Mouse (Mus musculus) heart, embryonic 13.5 days (tissue): ENCODE data around the gene Pla2g4c. TPM values are rescaled to one million over a fixed set of nuclear protein-coding genes. Genes with fewer than 3 reads are reported as not detected.
"Not testable (repeated sequence)": the region's sequence is repeated elsewhere in the genome, so short reads cannot be mapped to it uniquely, and the experiment has no call there.

Source experiments
- ATAC-seq: fragments of 200-750 bp; cut with Nextera tagmentation; 2 replicates; pipeline ENCODE4 v1.8.0; 2017; ENCODE audit warnings: moderate TSS enrichment; ENCODE audit not compliant: insufficient number of reproducible peaks, low FRiP score, low TSS enrichment; ENCODE audit errors: extremely low read depth
- H3K27ac ChIP-seq: fragments of 300-500 bp; sonication (generic); replicated peaks from 2 replicates; pipeline ENCODE4 v1.5.1; 2015; ENCODE audit warnings: moderate library complexity, mild to moderate bottlenecking, inconsistent platforms
- H3K27me3 ChIP-seq: fragments of 300-500 bp; sonication (generic); replicated peaks from 2 replicates; pipeline ENCODE4 v1.6.1; 2015; ENCODE audit warnings: mild to moderate bottlenecking, inconsistent platforms
- H3K36me3 ChIP-seq: fragments of 300-500 bp; sonication (generic); 2 replicates; pipeline ENCODE4 v1.6.1; 2015; ENCODE audit warnings: mild to moderate bottlenecking, inconsistent platforms
- H3K4me1 ChIP-seq: fragments of 300-500 bp; sonication (generic); 2 replicates; pipeline ENCODE4 v1.6.1; 2015; ENCODE audit warnings: inconsistent platforms
- H3K4me2 ChIP-seq: fragments of 300-500 bp; sonication (generic); 2 replicates; pipeline ENCODE4 v1.6.1; 2015; ENCODE audit warnings: inconsistent platforms, mild to moderate bottlenecking, moderate library complexity
- H3K4me3 ChIP-seq: fragments of 300-500 bp; sonication (generic); 2 replicates; pipeline ENCODE4 v1.5.1; 2015; ENCODE audit warnings: moderate library complexity, mild to moderate bottlenecking, inconsistent platforms
- H3K9ac ChIP-seq: fragments of 300-500 bp; sonication (generic); 2 replicates; pipeline ENCODE4 v1.6.1; 2015; ENCODE audit warnings: inconsistent platforms, mild to moderate bottlenecking, moderate library complexity
- H3K9me3 ChIP-seq: fragments of 300-500 bp; sonication (generic); 2 replicates; pipeline ENCODE4 v1.6.1; 2016; ENCODE audit warnings: inconsistent platforms
- WGBS: fragments of 180-500 bp; shearing (Covaris S2); methylation state at CpG from one replicate; pipeline ENCODE4 v1.1.7; 2015; ENCODE audit warnings: mixed read lengths; 5-methylcytosine and 5-hydroxymethylcytosine counted together
- polyA plus RNA-seq: library from polyadenylated mRNA; unstranded; fragments of >200 nt; fragmentation: Nextera tagmentation; extraction: Ambion mirVana; gene quantifications from 2 replicates; pipeline ENCODE4 v1.2.1, GENCODE M21; 2015

The Pla2g4c gene
- 0.51 and 0.65 TPM in 2 replicates for polyA plus RNA-seq

DNA sequence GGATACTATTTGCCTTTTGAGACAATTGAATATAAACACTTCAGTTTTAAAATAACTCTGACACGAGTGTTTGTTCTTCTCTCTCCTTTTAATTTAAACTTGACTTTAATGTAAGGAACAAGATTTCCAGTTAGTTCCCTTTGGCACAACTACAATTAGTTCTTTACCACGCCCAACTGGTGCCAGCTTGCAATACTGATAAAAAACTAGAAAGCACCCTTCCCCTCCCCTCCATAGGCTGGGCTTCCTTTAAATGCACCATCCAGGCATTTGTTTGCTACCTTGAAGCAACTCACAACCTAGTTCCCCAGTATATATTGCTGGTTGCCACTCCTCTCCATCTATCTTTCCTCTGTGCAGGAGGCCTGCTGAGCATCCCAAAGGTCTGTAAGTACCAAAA lies at the start of gene Pla2g4c:
Gene Pla2g4c (plus strand): TSS at position 340 of the 400 bp plus-strand sequence.
- Histone ChIP-seq H3K9me3 (no peaks in the 10 kb centered on the region), H3K4me2 (no peak within 1 kb of the TSS), H3K27ac (no peak within 1 kb of the TSS), H3K36me3 (peaks cover 6% of the 10 kb centered on the region; the same call in 1 of the 2 replicates), H3K9ac (no peak within 1 kb of the TSS), H3K4me1 (no peaks in the 10 kb centered on the region), H3K27me3 (no peaks in the 10 kb centered on the region), H3K4me3 (no peak within 1 kb of the TSS)
- no peak for ATAC-seq
- WGBS, result 75% methylated on average over 2 of the region's 2 CpGs

DNA sequence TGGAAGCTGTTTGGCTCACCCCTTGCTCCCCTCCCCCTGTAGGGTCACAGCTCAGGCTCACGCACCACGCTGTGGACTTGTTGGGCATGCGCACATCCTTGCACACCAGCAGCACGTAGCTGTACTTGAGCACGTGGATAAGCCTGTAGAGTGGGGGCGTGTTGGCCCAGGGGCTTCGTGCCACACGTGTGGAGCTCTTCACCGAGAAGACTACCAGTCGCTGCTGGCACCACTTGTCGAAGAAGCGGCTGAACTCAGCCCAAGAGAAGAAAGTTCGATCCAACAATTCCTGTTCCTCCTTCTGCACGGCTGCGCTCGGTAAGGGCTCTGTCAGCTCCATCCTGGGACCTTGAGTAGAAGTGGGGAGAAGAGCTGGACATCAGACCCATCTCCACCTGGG lies 47.4 kb upstream of the Pla2g4c start, which contains the start of gene Lig1:
Gene Lig1 (plus strand): TSS at position 203 of the 400 bp plus-strand sequence.
- 94% methylated on average over 16 of the region's 16 CpGs for whole genome bisulfite sequencing
- Histone ChIP-seq H3K4me2 (peak within 1 kb of the TSS; percentile 84), H3K4me1 (peaks cover 11% of the 10 kb centered on the region), H3K27me3 (no peaks in the 10 kb centered on the region), H3K27ac (peak within 1 kb of the TSS; percentile 93), H3K36me3 (peaks cover 63% of the 10 kb centered on the region), H3K9ac (peak within 1 kb of the TSS; percentile 91), H3K9me3 (no peaks in the 10 kb centered on the region), H3K4me3 (peak within 1 kb of the TSS; percentile 79)
- no peak for ATAC-seq

DNA sequence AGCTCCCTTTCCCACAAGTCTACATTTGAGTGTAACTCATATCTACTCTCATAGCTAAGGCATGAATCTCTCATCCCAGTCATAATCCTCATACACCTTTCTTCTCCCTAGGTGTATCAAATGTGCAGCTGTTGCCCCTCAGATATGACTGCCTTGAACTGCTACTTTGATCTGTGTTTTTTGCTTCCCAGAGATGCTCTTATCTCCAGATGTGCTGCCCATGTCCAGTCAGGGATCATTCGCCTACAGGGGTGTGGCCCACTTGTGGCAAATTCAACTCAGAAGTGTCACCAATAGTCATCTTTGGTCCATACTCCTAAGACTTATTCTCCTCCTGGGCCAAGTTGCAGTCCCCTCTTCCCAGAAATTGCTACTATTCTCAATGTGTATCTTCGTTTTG lies 46.6 kb upstream of the Pla2g4c start:
- Histone ChIP-seq H3K9me3 (no peaks in the 10 kb centered on the region), H3K4me3 (peak overlapping the region; percentile 79), H3K27ac (peak overlapping the region; percentile 93), H3K36me3 (peaks cover 68% of the 10 kb centered on the region), H3K4me2 (peak overlapping the region; percentile 84), H3K9ac (peak overlapping the region; percentile 91), H3K4me1 (peaks cover 9% of the 10 kb centered on the region), H3K27me3 (no peaks in the 10 kb centered on the region)
- WGBS, result 23% methylated on average over 2 of the region's 2 CpGs
- ATAC-seq, result no peak

DNA sequence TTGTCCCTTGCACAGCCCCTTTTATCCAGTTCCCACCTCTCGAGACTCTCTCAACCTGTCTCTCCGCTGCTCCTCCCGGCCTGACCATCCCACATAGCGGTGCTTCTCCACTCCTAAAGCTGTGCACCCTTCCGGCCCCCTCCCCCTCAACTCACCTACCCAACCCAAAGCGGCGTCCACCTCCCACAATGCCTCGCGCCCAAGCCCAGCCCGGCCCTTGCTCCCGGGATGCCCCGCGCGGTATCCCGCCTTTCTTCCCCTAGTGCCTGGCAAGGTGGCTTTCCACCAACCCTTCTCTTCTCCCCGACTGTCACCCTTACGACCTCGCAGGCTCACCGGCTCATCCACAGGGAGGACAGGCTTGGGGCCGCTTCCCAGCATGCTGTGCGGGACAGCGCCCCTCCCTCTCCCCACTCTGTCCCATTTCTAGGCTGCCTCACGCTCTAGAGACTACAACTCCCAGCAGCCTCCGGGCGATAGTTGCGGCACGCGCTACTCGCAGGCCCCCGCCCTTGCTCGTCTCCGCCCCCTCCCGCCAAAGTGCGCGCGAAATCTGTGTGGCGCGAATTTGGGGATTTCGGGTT lies 46.1 kb upstream of the Pla2g4c start, which contains the start of gene Zswim9:
Gene Zswim9 (minus strand): TSS at position 414 of the 584 bp plus-strand sequence.
- H3K9ac ChIP-seq, result peak within 1 kb of the TSS; percentile 91
- peak within 1 kb of the TSS; percentile 84 for H3K4me2 ChIP-seq
- under 1% methylated on average over 39 of the region's 39 CpGs for WGBS
- peaks cover 8% of the 10 kb centered on the region for H3K4me1 ChIP-seq
- no peaks in the 10 kb centered on the region for H3K9me3 ChIP-seq
- peak within 1 kb of the TSS; percentile 93 for H3K27ac ChIP-seq
- H3K36me3 ChIP-seq, result peaks cover 67% of the 10 kb centered on the region
- peak within 1 kb of the TSS; percentile 79 for H3K4me3 ChIP-seq
- ATAC-seq, result peak; percentile 97
- H3K27me3 ChIP-seq, result no peaks in the 10 kb centered on the region

DNA sequence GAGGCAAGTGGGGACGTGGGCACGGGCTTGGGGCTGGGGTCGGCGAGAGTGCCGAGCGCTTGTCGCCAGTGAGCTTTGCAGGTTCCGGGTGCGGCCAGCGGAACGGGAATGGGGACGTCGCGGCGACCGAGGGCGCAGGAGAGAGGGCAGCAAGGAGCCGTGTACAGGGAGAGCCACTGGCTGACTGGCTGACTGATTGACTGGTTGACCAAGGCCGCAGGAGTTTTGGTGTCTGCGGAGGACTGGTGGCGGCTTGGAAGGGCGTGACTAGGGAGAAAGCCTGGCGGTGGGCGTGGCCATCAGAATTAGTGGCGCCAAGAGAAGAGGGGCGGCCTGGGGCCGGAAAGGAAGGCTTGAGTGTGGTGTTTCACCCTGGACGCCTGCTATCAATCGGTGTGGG lies 45.5 kb upstream of the Pla2g4c start:
- 0% methylated on average over 13 of the region's 29 CpGs for WGBS
- peak; percentile 61; the same call in 1 of the 2 replicates for ATAC-seq
- peaks cover 67% of the 10 kb centered on the region for H3K36me3 ChIP-seq
- peak overlapping the region; percentile 91 for H3K9ac ChIP-seq
- H3K27ac ChIP-seq, result peak overlapping the region; percentile 93
- peak overlapping the region; percentile 79 for H3K4me3 ChIP-seq
- H3K4me2 ChIP-seq, result peak overlapping the region; percentile 84
- not testable (repeated sequence) for H3K4me1 ChIP-seq, H3K27me3 ChIP-seq, H3K9me3 ChIP-seq

DNA sequence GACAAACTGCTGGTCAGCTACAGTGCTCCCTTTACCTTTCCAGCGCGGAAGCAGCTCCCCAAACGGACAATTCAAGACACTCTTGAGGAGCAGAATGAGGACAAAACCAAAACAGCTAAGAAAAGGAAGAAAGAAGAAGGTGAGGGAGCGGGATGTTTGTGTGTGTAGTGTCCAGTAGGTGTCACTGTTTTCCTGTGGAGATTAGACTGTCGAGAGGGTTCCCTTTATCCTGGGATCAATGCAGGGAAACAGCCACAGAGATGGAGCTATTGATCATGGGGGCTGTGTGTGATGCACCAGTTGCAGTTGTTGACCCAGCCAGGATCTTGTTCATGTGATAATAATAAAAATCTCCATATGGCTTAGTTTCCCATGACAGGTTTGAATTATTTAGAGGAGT lies 35.8 kb upstream of the Pla2g4c start:
- H3K27me3 ChIP-seq, result no peaks in the 10 kb centered on the region
- no peak overlapping the region for H3K4me2 ChIP-seq
- WGBS, result 63% methylated on average over 5 of the region's 5 CpGs
- no peaks in the 10 kb centered on the region for H3K9me3 ChIP-seq
- H3K9ac ChIP-seq, result no peak overlapping the region
- no peaks in the 10 kb centered on the region for H3K4me1 ChIP-seq
- H3K4me3 ChIP-seq, result no peak overlapping the region
- peaks cover 99% of the 10 kb centered on the region for H3K36me3 ChIP-seq
- no peak overlapping the region for H3K27ac ChIP-seq
- no peak for ATAC-seq

DNA sequence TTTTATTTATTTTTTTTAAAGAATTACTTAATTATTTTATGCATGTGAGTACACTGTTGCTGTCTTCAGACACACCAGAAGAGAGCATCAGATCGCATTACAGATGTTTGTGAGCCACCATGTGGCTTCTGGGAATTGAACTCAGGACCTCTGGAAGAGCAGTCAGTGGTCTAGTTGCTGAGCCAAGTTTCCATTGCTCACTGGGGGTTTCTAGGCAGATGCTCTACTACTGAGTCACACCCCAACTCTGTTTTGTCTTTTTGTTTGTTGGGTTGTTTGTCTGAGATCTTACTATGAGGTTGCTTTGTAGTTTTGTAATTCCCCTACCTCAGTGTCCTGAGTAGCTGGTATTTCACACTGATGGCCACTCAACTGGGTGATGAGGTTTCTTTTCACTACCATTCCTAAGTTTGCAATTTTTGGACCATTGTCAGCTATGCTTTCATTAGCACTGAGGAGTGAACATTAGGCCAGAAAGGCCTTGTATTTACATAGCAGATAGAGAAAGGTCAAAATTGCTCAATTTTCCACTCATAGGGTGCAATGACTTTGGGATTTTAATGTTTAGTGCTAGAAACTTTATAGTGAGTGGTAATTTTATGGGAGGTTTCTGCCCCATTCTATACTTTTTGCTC lies 34.3 kb upstream of the Pla2g4c start:
- Histone ChIP-seq H3K27ac (no peak overlapping the region), H3K36me3 (peaks cover 99% of the 10 kb centered on the region), H3K9me3 (no peaks in the 10 kb centered on the region), H3K4me1 (no peaks in the 10 kb centered on the region), H3K27me3 (no peaks in the 10 kb centered on the region), H3K4me2 (no peak overlapping the region), H3K9ac (no peak overlapping the region), H3K4me3 (no peak overlapping the region)
- ATAC-seq, result no peak
- WGBS, result 86% methylated on average over 1 of the region's 1 CpGs

DNA sequence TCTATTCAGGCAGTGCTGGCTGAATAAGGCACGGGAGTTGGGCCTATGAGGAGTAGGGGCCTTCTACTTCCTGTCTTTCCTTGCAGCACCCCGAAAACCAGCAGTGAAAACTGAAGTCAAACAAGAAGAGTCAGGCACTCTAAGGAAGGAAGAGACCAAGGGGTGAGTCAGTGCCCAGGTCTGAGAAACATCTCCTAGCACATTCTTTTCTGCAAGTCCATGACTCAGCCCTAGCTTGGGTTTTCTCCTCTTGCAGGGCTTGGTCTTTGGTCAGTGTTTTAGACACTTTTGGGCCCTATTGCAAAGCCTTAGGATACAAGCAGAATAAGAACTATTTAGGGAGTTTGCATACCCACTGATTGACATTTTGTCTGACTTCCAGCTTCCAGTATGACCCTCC lies 33.1 kb upstream of the Pla2g4c start:
- no peak overlapping the region for H3K9ac ChIP-seq
- ATAC-seq, result no peak
- no peak overlapping the region for H3K4me2 ChIP-seq
- whole genome bisulfite sequencing, result 78% methylated on average over 2 of the region's 2 CpGs
- no peaks in the 10 kb centered on the region for H3K9me3 ChIP-seq
- H3K4me3 ChIP-seq, result no peak overlapping the region
- H3K36me3 ChIP-seq, result peaks cover 99% of the 10 kb centered on the region
- H3K27me3 ChIP-seq, result no peaks in the 10 kb centered on the region
- no peaks in the 10 kb centered on the region for H3K4me1 ChIP-seq
- no peak overlapping the region for H3K27ac ChIP-seq

DNA sequence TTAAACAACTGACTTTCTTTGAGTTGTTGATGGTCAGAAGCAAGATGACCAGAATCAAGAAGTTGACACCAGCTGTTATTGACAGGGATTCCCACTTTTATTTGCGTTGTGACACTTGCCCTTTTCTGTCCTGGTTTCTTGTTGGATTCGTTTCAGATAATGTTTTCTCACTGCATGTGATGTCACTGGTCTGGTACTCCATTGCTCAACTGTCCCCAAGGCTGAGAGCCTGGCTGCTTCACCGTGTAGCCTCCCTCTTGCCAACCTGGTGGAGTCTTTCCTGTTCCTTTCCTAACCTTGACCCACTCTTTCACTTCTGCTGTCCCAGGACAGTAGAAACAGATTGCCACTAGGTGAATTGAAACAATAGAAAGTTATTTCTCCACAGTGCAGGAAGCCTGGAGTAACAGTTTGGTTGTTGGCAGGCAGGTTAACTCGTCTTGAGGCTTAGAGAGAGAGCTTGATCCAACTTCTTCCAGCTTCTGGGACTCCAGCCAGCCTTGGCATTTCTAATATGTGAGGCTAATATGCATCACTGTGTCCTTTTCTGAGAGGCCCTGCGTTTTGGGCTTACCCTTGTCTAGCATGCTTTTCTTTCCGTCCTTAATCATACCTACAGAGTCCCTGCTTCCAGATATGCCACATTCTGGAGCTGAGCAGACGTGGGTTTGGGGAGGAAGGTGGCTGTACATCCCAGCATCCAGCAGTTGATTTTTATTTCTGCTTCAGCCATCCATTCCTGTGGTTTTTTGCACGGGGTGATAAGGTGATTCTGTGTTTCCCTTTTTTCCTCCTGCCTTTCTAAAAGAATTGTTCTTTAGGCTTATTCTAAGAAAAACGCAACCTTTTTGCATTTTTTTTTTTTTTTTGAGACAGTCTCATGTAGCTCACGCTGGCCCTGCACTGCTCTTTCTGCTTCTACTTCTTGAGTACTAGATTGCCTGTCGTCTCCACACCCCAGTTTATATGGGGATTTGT lies 30.3 kb upstream of the Pla2g4c start:
- Histone ChIP-seq H3K27ac (no peak overlapping the region), H3K4me2 (no peak overlapping the region), H3K9ac (no peak overlapping the region), H3K9me3 (no peaks in the 10 kb centered on the region), H3K27me3 (no peaks in the 10 kb centered on the region), H3K36me3 (peaks cover 100% of the 10 kb centered on the region), H3K4me3 (no peak overlapping the region), H3K4me1 (no peaks in the 10 kb centered on the region)
- ATAC-seq, result no peak
- 81% methylated on average over 11 of the region's 11 CpGs for WGBS

DNA sequence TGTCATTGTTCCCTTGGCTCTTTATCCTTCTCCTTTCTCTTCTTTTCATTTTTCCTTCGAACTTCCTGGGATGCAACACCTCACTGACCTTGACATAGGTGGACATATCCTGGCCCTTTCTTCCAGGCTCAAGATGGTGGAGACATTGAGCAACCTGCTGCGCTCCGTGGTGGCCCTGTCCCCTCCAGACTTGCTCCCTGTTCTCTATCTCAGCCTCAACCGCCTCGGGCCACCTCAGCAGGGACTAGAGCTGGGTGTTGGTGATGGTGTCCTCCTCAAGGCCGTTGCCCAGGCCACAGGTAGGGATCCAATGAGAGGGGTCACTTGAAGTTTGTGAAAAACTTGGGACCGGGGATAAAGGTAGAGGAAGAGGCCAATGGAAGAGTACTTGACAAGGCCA lies 29.2 kb upstream of the Pla2g4c start:
- no peak overlapping the region for H3K27ac ChIP-seq
- ATAC-seq, result no peak
- peaks cover 100% of the 10 kb centered on the region for H3K36me3 ChIP-seq
- no peaks in the 10 kb centered on the region for H3K9me3 ChIP-seq
- no peak overlapping the region for H3K4me2 ChIP-seq
- 93% methylated on average over 7 of the region's 7 CpGs for WGBS
- no peak overlapping the region for H3K4me3 ChIP-seq
- no peak overlapping the region for H3K9ac ChIP-seq
- no peaks in the 10 kb centered on the region for H3K27me3 ChIP-seq
- H3K4me1 ChIP-seq, result no peaks in the 10 kb centered on the region

DNA sequence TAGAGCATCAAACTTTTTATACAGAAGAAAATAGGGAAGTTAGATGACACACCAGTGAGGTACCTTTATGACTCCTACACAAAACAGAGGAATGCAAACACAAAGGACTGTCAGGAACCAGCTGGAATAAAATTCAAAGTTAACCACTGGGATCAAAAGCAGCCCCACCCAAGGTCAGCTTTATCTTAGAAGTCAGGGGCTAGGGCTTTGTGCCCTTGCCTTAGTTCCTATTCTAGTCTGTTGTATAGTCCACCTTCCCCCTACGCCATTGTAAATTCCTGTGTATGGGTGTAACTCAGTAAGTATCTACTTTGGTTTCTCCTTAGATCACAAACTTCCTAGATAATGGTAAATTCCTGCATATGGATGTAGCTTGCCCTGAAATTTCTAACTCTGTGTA lies 26.8 kb upstream of the Pla2g4c start:
- Histone ChIP-seq H3K4me2 (no peak overlapping the region), H3K4me1 (no peaks in the 10 kb centered on the region), H3K9ac (no peak overlapping the region), H3K27ac (no peak overlapping the region), H3K36me3 (peaks cover 100% of the 10 kb centered on the region), H3K27me3 (no peaks in the 10 kb centered on the region), H3K4me3 (no peak overlapping the region), H3K9me3 (no peaks in the 10 kb centered on the region)
- WGBS, result 91% methylated on average over 1 of the region's 1 CpGs
- no peak for ATAC-seq
